Mouse (Mus musculus): ENCODE results near the gene Agl. TPM values are rescaled to one million over a fixed set of nuclear protein-coding genes. Genes with fewer than 3 reads are reported as not detected.

Gene Agl
- total RNA-seq, 2 experiments from 2014 or later, result 50.4 to 61.2 TPM

- DNase-seq (ENCODE audit: low spot score in 2 of 2), result no peak
These were observed 109.2 kb downstream of the Agl start for GRCm38 (mm10) chr3:116698786-116699185.

GRCm38 (mm10) chr3:116695666-116695985 lies 112.3 kb downstream of the Agl start:
- DNase-seq (ENCODE audit: low spot score in 2 of 2), result no peak

GRCm38 (mm10) chr3:116694955-116695665 lies 112.9 kb downstream of the Agl start:
- DNase-seq (ENCODE audit: low spot score in 2 of 2), result no peak

- no peak for DNase-seq (ENCODE audit: low spot score in 2 of 2)
These were observed 113.7 kb downstream of the Agl start for GRCm38 (mm10) chr3:116694312-116694711.

Other genes with a start within 250 kb of the Agl start
- 1 to 10 TPM; 1.8 to 9.0 TPM for gene Lrrc39, start 245.2 kb downstream of the Agl start, total RNA-seq (2021)
- 1 to 10 TPM; 1.4 to 1.9 TPM for gene Sass6, start 213.2 kb downstream of the Agl start, total RNA-seq (2021)
- 10 to 100 TPM; 10.2 to 12.7 TPM for gene Trmt13, start 193.6 kb downstream of the Agl start, total RNA-seq (2021)
- gene Mfsd14a, start 145.5 kb downstream of the Agl start, total RNA-seq (2021), result 10 to 100 TPM; 51.6 to 64.6 TPM
- not detected for gene Gm43191, start 126.9 kb downstream of the Agl start, total RNA-seq (2021)
- 10 to 100 TPM; 18.6 to 24.4 TPM for gene Slc35a3, start 95.3 kb downstream of the Agl start, total RNA-seq (2021)
- 10 to 100 TPM in 1 of 2 experiments, 1 to 10 TPM in 1; 5.0 to 19.6 TPM for gene Frrs1, start 51.3 kb upstream of the Agl start, total RNA-seq (2021)
- under 1 TPM in 1 of 2 experiments, not detected in 1; 0.29 TPM for gene 4930455H04Rik, start 160.1 kb upstream of the Agl start, total RNA-seq (2021)
- gene Palmd, start 160.8 kb upstream of the Agl start, total RNA-seq (2021), result 10 to 100 TPM; 30.6 to 45.9 TPM